Mouse (Mus musculus) liver, postnatal 0 days (tissue): ENCODE measurements at regions not wholly inside any gene's neighbourhood (a gene's known extent, or its start where the extent isn't known, plus 50 kb on each side); places are given as distances from the start of the nearest gene placed in this dataset.

Experiments used
- ATAC-seq: fragments of 200-750 bp; cut with Nextera tagmentation; 2 replicates; pipeline ENCODE4 v1.8.0; 2017; ENCODE audit warnings: mild to moderate bottlenecking, moderate library complexity
- DNase-seq: peaks from one replicate; pipeline ENCODE4 v3.0.0-alpha.2; 2016
- H3K27ac ChIP-seq: fragments of 300-500 bp; sonication (generic); 2 replicates; pipeline ENCODE4 v1.5.1; 2014; ENCODE audit warnings: antibody characterized with exemption, moderate library complexity, mild to moderate bottlenecking, low read depth
- H3K27me3 ChIP-seq: fragments of 300-500 bp; sonication (generic); 2 replicates; pipeline ENCODE4 v1.6.1; 2014; ENCODE audit warnings: low read length, control low read depth, mixed read lengths; ENCODE audit not compliant: insufficient read depth
- H3K36me3 ChIP-seq: fragments of 300-500 bp; sonication (generic); replicated peaks from 2 replicates; pipeline ENCODE4 v1.6.1; 2014; ENCODE audit warnings: mild to moderate bottlenecking, control low read depth, low read length, moderate library complexity, mixed read lengths; ENCODE audit not compliant: insufficient read depth
- H3K4me1 ChIP-seq: fragments of 300-500 bp; sonication (generic); 2 replicates; pipeline ENCODE4 v1.6.1; 2014; ENCODE audit warnings: antibody characterized with exemption, mild to moderate bottlenecking, control low read depth; ENCODE audit not compliant: insufficient read depth
- H3K4me2 ChIP-seq: fragments of 300-500 bp; sonication (generic); 2 replicates; pipeline ENCODE4 v1.6.1; 2014; ENCODE audit warnings: low read depth, mild to moderate bottlenecking, low read length, moderate library complexity, mixed read lengths
- H3K4me3 ChIP-seq: fragments of 300-500 bp; sonication (generic); 2 replicates; pipeline ENCODE4 v1.5.1; 2014; ENCODE audit warnings: low read depth, low read length
- H3K9ac ChIP-seq: fragments of 300-500 bp; sonication (generic); replicated peaks from 2 replicates; pipeline ENCODE4 v1.6.1; 2014; ENCODE audit warnings: mild to moderate bottlenecking, moderate library complexity
- H3K9me3 ChIP-seq: fragments of 300-500 bp; sonication (generic); 2 replicates; pipeline ENCODE4 v1.6.1; 2016; ENCODE audit warnings: mild to moderate bottlenecking, control low read depth, low read length, mixed read lengths
- CTCF ChIP-seq: sonication (generic); IDR thresholded peaks from 2 replicates; pipeline ENCODE4 v1.5.1; 2016; ENCODE audit warnings: antibody characterized with exemption, low read depth
- EP300 ChIP-seq: IDR thresholded peaks from 2 replicates; pipeline ENCODE4 v1.6.1; 2016; ENCODE audit warnings: antibody characterized with exemption, low read depth, mild to moderate bottlenecking
- WGBS: fragments of 180-500 bp; shearing (Covaris S2); extraction: QIAGEN DNeasy Blood & Tissue Kit; methylation state at CpG from one replicate; pipeline ENCODE4 v1.1.7; 2014; ENCODE audit not compliant: insufficient replicate concordance; 5-methylcytosine and 5-hydroxymethylcytosine counted together

DNA sequence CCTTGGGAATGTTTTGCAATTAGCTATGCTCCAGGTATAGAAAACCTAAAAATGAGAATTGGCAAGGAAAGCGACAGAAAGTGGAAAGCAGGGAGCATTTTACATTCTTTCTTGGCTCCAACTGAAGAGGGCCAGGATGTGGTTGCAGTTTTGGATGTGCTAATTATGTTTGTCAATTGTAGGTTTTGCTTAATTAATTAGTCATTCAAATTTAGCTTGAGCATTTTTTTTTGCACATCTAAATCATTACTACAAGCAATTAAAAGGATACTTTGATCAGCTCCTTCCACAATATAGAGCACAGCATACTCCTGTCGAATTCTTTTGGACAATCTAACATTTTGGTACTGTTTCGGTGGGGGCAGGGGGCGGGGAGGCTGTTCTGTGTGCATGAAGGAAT, 53.8 kb upstream of the Gnao1 start:
- no peak overlapping the region for H3K9ac ChIP-seq
- DNase-seq, result no peak
- ATAC-seq, result no peak
- no peak overlapping the region for H3K4me3 ChIP-seq
- WGBS, result 78% methylated on average over 4 of the region's 4 CpGs
- H3K4me2 ChIP-seq, result no peak overlapping the region
- H3K4me1 ChIP-seq, result no peaks in the 10 kb centered on the region
- TF ChIP-seq EP300, result no peak
- TF ChIP-seq CTCF, result no peak
- H3K36me3 ChIP-seq, result no peaks in the 10 kb centered on the region
- H3K9me3 ChIP-seq, result no peaks in the 10 kb centered on the region
- no peak overlapping the region for H3K27ac ChIP-seq
- H3K27me3 ChIP-seq, result no peaks in the 10 kb centered on the region
